ENCODE assay signal across 9 mouse cellular contexts in the genomic region with DNA sequence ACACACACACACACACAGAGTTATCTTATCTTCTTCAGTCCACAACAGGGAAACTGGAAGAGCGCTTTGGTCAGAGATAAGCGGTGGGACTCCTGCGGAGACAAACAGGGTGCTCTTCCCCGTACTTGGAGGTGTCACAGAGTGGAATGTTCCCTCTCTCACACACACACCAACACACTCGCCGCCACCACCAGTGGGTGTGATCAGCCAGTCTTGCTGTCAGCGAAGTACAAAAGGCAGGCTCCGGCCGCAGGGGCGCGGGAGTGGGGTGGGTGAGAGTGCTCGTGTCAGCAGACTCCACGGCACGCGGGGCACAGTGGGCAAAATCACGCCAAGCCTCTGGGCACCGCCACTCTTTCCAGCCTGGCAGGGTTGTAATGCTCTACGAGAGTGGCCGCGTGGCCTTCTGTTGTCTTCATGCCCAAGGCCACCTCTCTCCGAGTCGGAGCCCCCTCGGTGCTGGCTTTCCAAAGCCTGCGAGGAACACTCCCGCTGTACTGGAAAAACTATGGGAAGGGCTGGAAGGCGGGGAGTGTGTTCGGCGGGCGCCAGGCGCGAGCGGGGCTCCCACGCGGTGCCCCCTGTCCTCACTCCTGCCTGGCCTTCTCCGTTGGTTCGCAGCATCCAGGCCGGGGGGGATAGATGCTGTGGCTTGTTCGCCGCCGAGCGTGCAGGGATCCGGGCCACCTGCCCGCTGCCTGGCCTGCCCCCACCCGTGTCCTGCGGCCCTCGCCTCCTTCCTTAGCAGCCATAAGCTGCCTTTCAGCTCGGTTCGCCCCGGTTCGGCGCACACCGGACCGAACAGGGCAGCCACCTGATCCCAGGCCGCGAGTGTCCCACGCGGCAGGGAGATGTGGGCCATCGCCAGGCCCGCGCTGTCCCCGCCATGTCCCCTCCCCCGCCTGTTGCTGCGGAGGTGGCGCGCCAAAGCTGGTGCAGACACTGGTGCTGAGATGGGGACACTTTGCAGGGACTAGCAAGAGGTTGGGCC. TPM values are rescaled to one million over a fixed set of nuclear protein-coding genes. Genes with fewer than 3 reads are reported as not detected.
DNase-seq lines count a peak whose midpoint lies in the region; ATAC-seq lines count a peak whose summit lies in the region.
"Had no signal": no experiment of that assay in that cellular context is flagged by ENCODE, and none has a peak within 500 bp of the region (broad histone marks: within the 10 kb centered on the region; RNA-seq: fewer than 3 reads in every experiment).

No protein-coding gene starts in this region.

- no peaks in the 10 kb centered on the region for H3K9me3 ChIP-seq in heart, embryonic 11.5 days (replicated peaks; ENCODE audit: control insufficient read depth, low read length)
- H3K9me3 ChIP-seq in neural tube, embryonic 14.5 days (ENCODE audit: control insufficient read depth, low read length): no peaks in the 10 kb centered on the region

- peak overlapping the region; percentile 70 for H3K4me3 ChIP-seq in heart, embryonic 11.5 days (ENCODE audit: low read depth, low read length)
- peak overlapping the region; percentile 33 for H3K4me3 ChIP-seq in neural tube, embryonic 14.5 days (ENCODE audit: low read depth, low read length)

- WGBS in heart, embryonic 11.5 days (ENCODE audit: insufficient replicate concordance): under 1% methylated on average over 65 of the region's 65 CpGs
- 2% methylated on average over 65 of the region's 65 CpGs for WGBS in neural tube, embryonic 14.5 days

- no peak for ATAC-seq in heart, embryonic 11.5 days (replicated peaks; ENCODE audit: insufficient number of reproducible peaks, low FRiP score, low TSS enrichment)
- ATAC-seq in neural tube, embryonic 14.5 days (ENCODE audit: low read depth): no peak
- ATAC-seq: Patski had no signal

- peak overlapping the region; percentile 83 for H3K9ac ChIP-seq in heart, embryonic 11.5 days (ENCODE audit: low read depth, low read length)
- H3K9ac ChIP-seq in neural tube, embryonic 14.5 days (replicated peaks; ENCODE audit: low read depth, low read length): peak overlapping the region; percentile 44

- intact Hi-C loops in left cerebral cortex, postnatal 4 days (cut with DNase I): loop anchor here (10.0 kb wide), 1 partner anchor 620 kb away; no protein-coding TSS in a partner anchor
- intact Hi-C loops in left cerebral cortex, postnatal 14 days (cut with DNase I): no loop called here
- intact Hi-C loops in gastrocnemius, postnatal 14 days (cut with DNase I; ENCODE audit: low total_unique reads): no loop called here

- no peaks in the 10 kb centered on the region for H3K36me3 ChIP-seq in heart, embryonic 11.5 days (ENCODE audit: control insufficient read depth, insufficient read depth, low read length)
- no peaks in the 10 kb centered on the region for H3K36me3 ChIP-seq in neural tube, embryonic 14.5 days (ENCODE audit: control insufficient read depth, insufficient read depth, low read length)

- peak overlapping the region; percentile 95 for H3K4me2 ChIP-seq in heart, embryonic 11.5 days
- peak overlapping the region; percentile 87 for H3K4me2 ChIP-seq in neural tube, embryonic 14.5 days (ENCODE audit: low read depth, low read length)

- H3K27me3 ChIP-seq in heart, embryonic 11.5 days (ENCODE audit: control insufficient read depth, insufficient read depth, low read length): peaks cover 19% of the 10 kb centered on the region
- H3K27me3 ChIP-seq in neural tube, embryonic 14.5 days (ENCODE audit: control insufficient read depth, insufficient read depth, low read length): 0 out of 2 replicates have a peak, but pooled peaks cover 6% of the 10 kb centered on the region

- peaks cover 28% of the 10 kb centered on the region for H3K4me1 ChIP-seq in heart, embryonic 11.5 days (ENCODE audit: control insufficient read depth, insufficient read depth, low read length)
- peaks cover 22% of the 10 kb centered on the region for H3K4me1 ChIP-seq in neural tube, embryonic 14.5 days (ENCODE audit: control insufficient read depth, insufficient read depth, low read length)

- peak overlapping the region; percentile 46 for H3K27ac ChIP-seq in heart, embryonic 11.5 days (ENCODE audit: low read depth, low read length)
- H3K27ac ChIP-seq in neural tube, embryonic 14.5 days (ENCODE audit: low read depth, low read length): no peak overlapping the region

- DNase-seq in left cerebral cortex, postnatal 4 days: peak; percentile 26
- DNase-seq in left cerebral cortex, postnatal 14 days (ENCODE audit: low spot score in 2 of 2): no peak
- peak; percentile 79 for DNase-seq in cerebellum, adult 9-10 months
- DNase-seq in kidney, postnatal 10 days: peak; percentile 22
- no peak for DNase-seq in urinary bladder, postnatal 36 days (ENCODE audit: low spot score in 2 of 2)
- no peak for DNase-seq in gastrocnemius, postnatal 14 days

RNA-seq across cellular contexts. Expression of a gene that starts 4.5 kb away (rescaled TPM):
- total RNA-seq in left cerebral cortex, postnatal 4 days (2021): 10 to 100 TPM; 11.6 to 16.3 TPM
- 10 to 100 TPM in 1 of 2 experiments, 1 to 10 TPM in 1; 8.0 to 12.4 TPM for total RNA-seq in left cerebral cortex, postnatal 14 days (2021)
- polyA plus RNA-seq in heart, embryonic 11.5 days (2014; fragmentation: Nextera tagmentation; extraction: Ambion mirVana): 12.6 and 17.9 TPM in 2 replicates
- polyA plus RNA-seq in neural tube, embryonic 14.5 days (2014; fragmentation: Nextera tagmentation; extraction: Ambion mirVana): 15.9 and 17.8 TPM in 2 replicates
- 1 to 10 TPM; 4.1 to 5.7 TPM for total RNA-seq in gastrocnemius, postnatal 14 days (2021)

Comparison
In these comparisons a context has a peak if more than half of its experiments do, and no peak if none do; other contexts are left out.
1. DNase-seq: peak in left cerebral cortex, postnatal 4 days (single experiment), cerebellum, adult 9-10 months (single experiment) and kidney, postnatal 10 days (single experiment); none in left cerebral cortex, postnatal 14 days (0 of 2), urinary bladder, postnatal 36 days (0 of 2) and gastrocnemius, postnatal 14 days (single experiment).